Mouse (Mus musculus) spleen, adult 18-20 months (tissue): ENCODE results near the gene Fgf22.
"Not testable (repeated sequence)": the region's sequence is repeated elsewhere in the genome, so short reads cannot be mapped to it uniquely, and the experiment has no call there.

ENCODE experiments used
- DNase-seq, 2 experiments: peaks; one replicate each; pipeline ENCODE4 v3.0.0; 2022; ENCODE audit warnings: mixed read lengths in 2 of 2

The Fgf22 gene

GRCm38 (mm10) chr10:79733847-79734246, 21.0 kb upstream of the Fgf22 start:
- no peak for DNase-seq

- DNase-seq, result no peak
Observed at GRCm38 (mm10) chr10:79735361-79735760, 19.5 kb upstream of the Fgf22 start.

DNA sequence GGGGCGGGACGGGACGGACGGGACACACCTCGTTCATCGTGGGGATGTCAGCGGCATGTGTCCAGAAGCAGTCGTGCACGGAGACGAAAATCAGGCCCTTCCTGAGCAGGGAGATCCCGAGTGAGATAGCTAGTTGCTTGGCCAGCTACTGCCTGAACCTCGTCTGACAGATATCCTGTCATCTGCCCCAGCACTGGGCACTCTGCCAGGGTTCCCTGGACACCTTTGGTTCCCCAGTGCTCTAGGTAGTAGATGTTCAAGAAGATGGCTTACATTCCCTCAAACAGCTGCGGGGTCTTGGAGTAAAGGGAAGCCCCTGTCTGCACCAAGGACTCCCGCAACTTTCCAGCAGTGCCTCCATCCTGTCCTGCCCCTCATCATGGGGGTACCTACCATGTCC, 18.2 kb upstream of the Fgf22 start:
- no peak for DNase-seq

DNA sequence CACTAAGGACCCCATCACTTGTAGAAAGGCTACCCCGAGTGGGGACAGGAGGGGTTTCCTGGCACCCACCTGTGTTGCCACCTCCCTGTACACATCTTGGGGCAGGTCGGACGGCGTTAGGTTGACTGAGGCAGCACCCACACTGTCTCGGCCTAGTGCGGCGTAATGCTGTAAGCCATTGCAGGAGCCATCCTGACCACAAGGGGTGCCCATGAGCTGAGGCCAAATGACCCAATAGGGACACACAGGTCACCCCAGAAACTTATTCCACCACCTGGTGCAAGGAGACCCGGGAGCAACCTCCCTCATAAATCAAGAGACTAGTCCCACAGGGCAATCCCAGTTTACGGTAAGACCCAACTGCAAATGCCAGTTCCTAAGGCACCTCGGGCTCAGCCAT, 16.6 kb upstream of the Fgf22 start:
- no peak for DNase-seq

GRCm38 (mm10) chr10:79739234-79739633, 15.6 kb upstream of the Fgf22 start:
- DNase-seq, result no peak

DNA sequence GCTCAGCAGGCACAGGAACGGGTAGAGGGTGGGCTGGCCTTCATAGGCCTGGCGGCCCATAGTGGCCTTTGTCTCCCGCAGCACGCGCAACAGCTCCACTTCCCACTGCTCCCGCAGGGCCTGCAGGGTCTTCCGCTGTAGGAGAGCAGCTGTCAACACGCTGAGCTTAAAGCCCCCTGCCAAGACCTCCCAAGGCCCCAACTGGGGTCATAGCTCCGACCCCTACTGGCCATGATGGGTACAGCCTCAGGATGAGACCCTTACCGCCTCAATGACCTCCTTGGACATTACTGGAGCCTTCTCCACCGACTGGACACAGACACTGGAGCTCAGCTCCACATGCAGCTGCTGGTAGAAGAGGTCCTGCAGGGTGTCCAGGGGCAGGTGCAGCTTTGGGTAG, 14.0 kb upstream of the Fgf22 start:
- no peak for DNase-seq

- no peak for DNase-seq
Observed at GRCm38 (mm10) chr10:79743161-79743560, 11.7 kb upstream of the Fgf22 start.

- no peak for DNase-seq
Observed at GRCm38 (mm10) chr10:79743650-79744365, 11.1 kb upstream of the Fgf22 start.

DNA sequence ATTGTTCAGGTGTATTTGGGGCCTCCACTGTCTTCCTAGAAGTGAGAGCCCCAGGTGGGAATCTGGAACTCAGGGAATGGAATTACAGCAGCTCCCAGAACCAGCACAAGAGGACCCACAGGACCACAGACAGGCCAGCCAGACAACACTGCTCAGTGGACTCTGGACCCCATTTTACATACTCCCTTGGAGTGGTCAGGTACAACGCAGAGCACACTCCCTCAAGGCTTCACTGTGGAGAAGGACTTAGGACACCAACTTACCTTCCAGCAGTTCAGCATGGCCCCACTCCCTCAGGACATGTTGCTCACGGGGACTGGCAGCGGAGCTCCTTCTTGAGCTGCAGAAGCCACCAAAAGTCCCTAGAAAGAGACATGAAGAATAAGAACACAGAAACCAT, 9.5 kb upstream of the Fgf22 start:
- DNase-seq, result no peak

- DNase-seq, result peak; percentile 90 to 93
Observed at GRCm38 (mm10) chr10:79745898-79746773, 8.7 kb upstream of the Fgf22 start, which contains the start of gene Polrmt. Gene Polrmt, minus strand, starts transcription at chr10:79746581.

GRCm38 (mm10) chr10:79746774-79747151, 8.1 kb upstream of the Fgf22 start:
- DNase-seq, result no peak

- DNase-seq, result no peak
Observed at GRCm38 (mm10) chr10:79748496-79748895, 6.4 kb upstream of the Fgf22 start.

GRCm38 (mm10) chr10:79755854-79756253, 978 bp downstream of the Fgf22 start:
- DNase-seq, result no peak

GRCm38 (mm10) chr10:79756660-79757059, 1.8 kb downstream of the Fgf22 start:
- DNase-seq, result no peak

- not testable (repeated sequence) for DNase-seq
Observed at GRCm38 (mm10) chr10:79759675-79760074, 4.8 kb downstream of the Fgf22 start.

DNA sequence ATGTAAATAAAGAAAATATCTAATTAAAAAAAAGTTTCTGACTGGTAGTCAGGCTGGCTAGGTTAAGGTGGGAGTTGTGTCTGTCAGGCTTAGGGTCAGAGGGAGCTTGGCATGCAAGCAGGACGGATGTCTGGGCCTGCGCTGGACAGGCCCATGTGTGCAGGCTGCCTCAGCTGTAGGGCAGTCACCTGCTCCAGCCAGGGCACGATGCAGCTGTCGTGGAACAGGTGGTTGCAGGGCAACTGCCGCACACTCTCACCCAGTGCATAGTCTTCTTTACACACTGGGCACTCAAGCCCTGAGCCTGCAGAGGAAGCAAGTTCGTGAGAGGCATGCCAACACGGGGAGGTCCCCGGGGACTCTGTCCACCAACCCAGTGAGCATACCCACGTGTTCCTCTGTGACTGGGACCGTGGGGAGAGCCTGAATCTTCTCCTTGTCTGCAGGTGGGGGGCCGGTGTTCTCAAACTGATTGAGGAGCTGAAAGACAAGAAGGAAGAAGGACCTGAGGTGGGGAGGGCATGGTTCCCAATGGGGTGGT, 5.8 kb downstream of the Fgf22 start:
- no peak for DNase-seq

DNA sequence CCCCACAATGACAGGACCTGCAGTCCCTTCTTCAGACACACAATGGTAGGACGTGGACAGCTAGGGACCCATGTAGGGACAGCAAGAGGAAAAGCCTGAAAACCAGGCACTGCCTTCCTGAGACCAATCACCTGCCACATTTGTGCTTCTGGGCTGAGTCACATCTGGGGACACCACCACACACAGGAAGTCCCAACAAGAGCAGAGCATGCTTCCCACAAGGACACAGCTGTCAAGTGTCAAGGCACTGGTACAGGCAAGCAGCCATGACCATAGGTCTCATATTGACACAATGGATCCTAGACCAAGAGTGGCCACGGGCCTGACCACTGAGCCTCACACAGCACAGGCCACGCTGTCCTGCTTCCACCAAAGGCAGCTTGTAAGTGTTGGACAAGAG, 8.0 kb downstream of the Fgf22 start:
- DNase-seq, result no peak

GRCm38 (mm10) chr10:79764234-79764633, 9.4 kb downstream of the Fgf22 start:
- no peak for DNase-seq

- DNase-seq, result no peak
Observed at GRCm38 (mm10) chr10:79765228-79765745, 10.4 kb downstream of the Fgf22 start.

DNA sequence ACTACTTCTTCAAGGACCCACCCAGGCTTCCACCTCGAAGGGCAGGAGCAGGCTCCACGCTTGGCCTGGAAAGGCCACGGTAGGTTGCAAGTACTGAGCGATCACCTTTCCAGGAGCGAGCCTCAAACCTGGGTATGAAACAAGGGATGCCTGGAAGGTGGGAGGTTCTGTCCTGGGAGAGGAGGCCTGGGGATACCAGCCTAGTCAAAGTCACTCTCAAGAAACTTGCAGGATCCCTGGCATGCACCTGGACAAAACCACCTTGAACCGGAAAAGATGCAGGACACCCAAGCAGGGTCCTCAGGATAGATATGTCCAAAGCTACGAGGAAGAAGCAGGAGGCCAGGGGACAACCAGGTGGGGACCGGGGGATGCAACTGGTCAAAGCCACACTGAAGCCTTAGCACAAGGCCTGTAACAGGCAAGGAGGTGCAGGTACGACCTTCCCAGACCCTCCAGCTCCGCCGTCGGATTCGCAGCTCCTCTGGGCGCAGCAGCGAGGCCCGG, 11.2 kb downstream of the Fgf22 start:
- DNase-seq, result no peak

- DNase-seq, result peak; percentile 100
Observed at GRCm38 (mm10) chr10:79766508-79767325, 11.8 kb downstream of the Fgf22 start, which contains the start of gene Rnf126. Gene Rnf126, minus strand, starts transcription at chr10:79766952.
